Mouse (Mus musculus): ENCODE results near the gene Areg.

Areg gene

GRCm38 (mm10) chr5:91139446-91139873 is at the start of gene Areg:
Areg (plus strand) TSS chr5:91139599.
- TF ChIP-seq GATA4 (IDR thresholded peaks at IDR 0.05; ENCODE audit: insufficient replicate concordance, low read length): no peak

GRCm38 (mm10) chr5:91090301-91090700 is 49.1 kb upstream of the Areg start:
- no peak for TF ChIP-seq GATA4 (IDR thresholded peaks at IDR 0.05; ENCODE audit: insufficient replicate concordance, low read length)

GRCm38 (mm10) chr5:91097911-91098614 is 41.3 kb upstream of the Areg start:
- no peak for TF ChIP-seq GATA4 (IDR thresholded peaks at IDR 0.05; ENCODE audit: insufficient replicate concordance, low read length)

- TF ChIP-seq GATA4 (IDR thresholded peaks at IDR 0.05; ENCODE audit: insufficient replicate concordance, low read length): no peak
These were observed 37.7 kb upstream of the Areg start for GRCm38 (mm10) chr5:91101742-91102141.

- no peak for TF ChIP-seq GATA4 (IDR thresholded peaks at IDR 0.05; ENCODE audit: insufficient replicate concordance, low read length)
These were observed 35.3 kb upstream of the Areg start for GRCm38 (mm10) chr5:91103943-91104665.

- TF ChIP-seq GATA4 (IDR thresholded peaks at IDR 0.05; ENCODE audit: insufficient replicate concordance, low read length): no peak
These were observed 33.2 kb upstream of the Areg start for GRCm38 (mm10) chr5:91106248-91106647.

GRCm38 (mm10) chr5:91110023-91110670 is 29.3 kb upstream of the Areg start:
- TF ChIP-seq GATA4 (IDR thresholded peaks at IDR 0.05; ENCODE audit: insufficient replicate concordance, low read length): no peak

GRCm38 (mm10) chr5:91111019-91111418 is 28.4 kb upstream of the Areg start:
- TF ChIP-seq GATA4 (IDR thresholded peaks at IDR 0.05; ENCODE audit: insufficient replicate concordance, low read length): no peak

- TF ChIP-seq GATA4 (IDR thresholded peaks at IDR 0.05; ENCODE audit: insufficient replicate concordance, low read length): no peak
These were observed 25.4 kb upstream of the Areg start for GRCm38 (mm10) chr5:91113967-91114366.

- no peak for TF ChIP-seq GATA4 (IDR thresholded peaks at IDR 0.05; ENCODE audit: insufficient replicate concordance, low read length)
These were observed 24.8 kb upstream of the Areg start for GRCm38 (mm10) chr5:91114574-91114973.

GRCm38 (mm10) chr5:91118618-91119017 is 20.8 kb upstream of the Areg start:
- TF ChIP-seq GATA4 (IDR thresholded peaks at IDR 0.05; ENCODE audit: insufficient replicate concordance, low read length): no peak

GRCm38 (mm10) chr5:91123404-91123803 is 16.0 kb upstream of the Areg start:
- TF ChIP-seq GATA4 (IDR thresholded peaks at IDR 0.05; ENCODE audit: insufficient replicate concordance, low read length): no peak

- no peak for TF ChIP-seq GATA4 (IDR thresholded peaks at IDR 0.05; ENCODE audit: insufficient replicate concordance, low read length)
These were observed 15.3 kb upstream of the Areg start for GRCm38 (mm10) chr5:91124140-91124539.

GRCm38 (mm10) chr5:91126623-91127022 is 12.8 kb upstream of the Areg start:
- TF ChIP-seq GATA4 (IDR thresholded peaks at IDR 0.05; ENCODE audit: insufficient replicate concordance, low read length): no peak

GRCm38 (mm10) chr5:91134961-91135360 is 4.4 kb upstream of the Areg start:
- TF ChIP-seq GATA4 (IDR thresholded peaks at IDR 0.05; ENCODE audit: insufficient replicate concordance, low read length): no peak

- no peak for TF ChIP-seq GATA4 (IDR thresholded peaks at IDR 0.05; ENCODE audit: insufficient replicate concordance, low read length)
These were observed 429 bp upstream of the Areg start for GRCm38 (mm10) chr5:91138970-91139369.
